Mouse (Mus musculus) stomach, postnatal 0 days (tissue): ENCODE measurements around the gene Pcdh9.

Source experiments
- CTCF ChIP-seq: IDR thresholded peaks from 2 replicates; pipeline ENCODE4 v1.5.1; 2016; ENCODE audit warnings: antibody characterized with exemption, low read depth, mild to moderate bottlenecking, moderate library complexity
- EP300 ChIP-seq: optimal IDR thresholded peaks from 2 replicates; pipeline ENCODE3; 2016; ENCODE audit warnings: antibody characterized with exemption

GRCm38 (mm10) chr14:93085646-93086045 lies 804.8 kb downstream of the Pcdh9 start:
- TF ChIP-seq CTCF, result no peak
- TF ChIP-seq EP300, result no peak
